Mouse (Mus musculus): ENCODE results near the gene Mvk.

- no peak for TF ChIP-seq POLR2A (IDR thresholded peaks at IDR 0.05; ENCODE audit: control insufficient read depth, low read depth, low read length)
- TF ChIP-seq CTCF (IDR thresholded peaks at IDR 0.05; ENCODE audit: control insufficient read depth, insufficient read depth, insufficient replicate concordance, low read depth, low read length) = no peak
These were observed 23.4 kb downstream of the Mvk start for GRCm38 (mm10) chr5:114467430-114467829.
